Mouse (Mus musculus) induced T-regulatory cell, adult 2 months (primary cell): ENCODE measurements around the gene Ube2z.

Experiments
- DNase-seq: peaks from one replicate; pipeline ENCODE4 v3.0.0-alpha.2; 2012; ENCODE audit warnings: low read depth

The Ube2z gene

DNA sequence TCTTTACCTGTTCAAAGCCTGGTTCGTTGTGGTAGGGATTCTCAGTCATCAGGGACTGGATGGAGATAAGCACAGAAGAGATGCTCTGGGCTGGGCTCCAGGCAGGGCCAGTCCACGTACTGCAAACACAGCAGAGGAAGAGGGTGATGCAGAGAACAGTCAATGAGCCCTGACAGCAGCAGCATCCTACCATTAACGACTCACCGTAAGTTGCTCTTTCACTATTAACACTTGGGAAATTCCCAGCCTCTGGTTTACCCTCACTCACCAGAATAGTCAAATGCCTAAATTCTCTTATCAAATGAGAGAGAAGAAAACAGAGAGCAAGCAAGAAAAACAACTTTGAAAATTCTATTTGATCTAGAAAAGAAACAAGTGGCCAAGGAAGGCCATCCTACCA, 6.9 kb downstream of the Ube2z start:
- DNase-seq = peak; percentile 69

DNA sequence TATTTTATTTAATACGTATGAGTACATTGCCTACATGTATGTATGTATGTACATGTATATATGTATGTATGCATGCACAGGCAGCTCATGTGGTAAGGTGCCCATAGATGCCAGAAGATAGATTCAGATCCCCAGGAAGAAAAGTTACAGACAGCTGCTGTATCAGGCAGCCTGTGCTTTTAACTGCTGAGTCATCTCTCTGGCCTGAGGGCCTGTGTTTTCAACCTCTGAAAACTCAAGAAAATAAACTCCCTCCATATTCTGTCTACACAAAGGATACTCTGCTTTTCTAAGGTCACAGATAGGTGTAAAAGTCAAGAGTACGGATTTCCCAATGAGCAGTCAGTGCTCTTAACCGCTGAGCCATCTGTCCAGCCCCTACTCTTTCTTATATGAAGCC, 14.3 kb downstream of the Ube2z start:
- DNase-seq = no peak

DNA sequence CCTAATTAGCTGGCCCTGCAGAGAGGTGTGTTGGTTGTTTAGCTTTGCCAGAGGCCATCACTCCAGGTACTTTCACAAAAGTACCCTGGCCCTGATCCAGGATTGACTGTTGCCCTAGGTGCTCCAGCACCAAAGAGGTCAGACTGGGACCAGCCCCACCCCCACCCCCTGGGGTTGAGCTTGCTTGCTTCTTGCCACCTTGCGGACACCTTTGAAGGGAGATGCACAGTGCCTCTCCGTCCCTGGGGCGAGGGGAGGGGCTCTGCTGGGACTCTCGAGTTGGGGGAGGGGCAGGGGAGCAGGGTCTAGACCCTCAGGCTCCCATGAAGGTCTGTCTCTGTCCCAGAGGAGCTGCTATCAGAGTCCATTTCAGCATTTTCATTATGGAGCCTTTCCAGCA, 15.2 kb downstream of the Ube2z start:
- DNase-seq = no peak

DNA sequence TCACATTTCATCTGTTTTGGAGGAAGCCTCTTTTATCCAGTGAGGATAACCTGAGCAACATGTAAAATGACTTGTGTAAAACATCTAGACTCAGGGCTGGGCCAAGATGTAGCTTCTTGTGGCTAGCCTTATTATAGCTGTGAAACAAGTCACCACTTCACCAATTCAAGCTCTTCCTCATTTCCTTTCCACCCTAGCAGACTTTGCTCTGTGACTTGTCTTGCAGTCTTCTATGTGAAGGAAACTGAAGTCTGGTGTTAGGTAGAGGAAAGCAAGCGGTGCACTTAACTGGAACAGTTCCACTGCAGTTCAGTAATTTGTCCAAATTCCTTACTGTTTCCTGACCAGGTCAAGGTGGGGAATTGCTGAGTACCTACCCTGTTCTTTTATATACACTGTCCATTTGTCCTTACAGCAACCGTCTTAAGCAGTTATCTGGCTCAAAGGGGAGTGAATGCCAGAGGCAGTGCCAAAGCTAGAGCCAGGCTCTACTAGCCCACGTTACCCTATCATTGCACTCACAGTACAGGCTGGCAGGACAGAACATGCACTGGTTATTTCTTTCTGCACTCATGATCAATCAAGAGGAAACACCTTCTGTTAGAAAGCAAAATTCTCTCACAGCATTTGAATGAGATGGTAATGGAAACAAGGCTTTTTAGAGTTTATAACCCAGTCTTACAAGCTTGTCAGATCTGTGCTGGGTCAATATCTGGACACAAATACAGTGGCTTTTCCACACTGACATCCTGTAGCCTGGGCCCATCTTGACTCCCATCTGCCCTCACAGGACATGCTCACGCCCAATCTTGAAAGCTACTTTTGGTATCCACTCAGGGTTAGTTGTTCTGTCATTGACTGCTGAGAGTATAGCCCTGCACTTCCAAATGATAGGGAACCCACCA, 17.5 kb downstream of the Ube2z start:
- DNase-seq = no peak

DNA sequence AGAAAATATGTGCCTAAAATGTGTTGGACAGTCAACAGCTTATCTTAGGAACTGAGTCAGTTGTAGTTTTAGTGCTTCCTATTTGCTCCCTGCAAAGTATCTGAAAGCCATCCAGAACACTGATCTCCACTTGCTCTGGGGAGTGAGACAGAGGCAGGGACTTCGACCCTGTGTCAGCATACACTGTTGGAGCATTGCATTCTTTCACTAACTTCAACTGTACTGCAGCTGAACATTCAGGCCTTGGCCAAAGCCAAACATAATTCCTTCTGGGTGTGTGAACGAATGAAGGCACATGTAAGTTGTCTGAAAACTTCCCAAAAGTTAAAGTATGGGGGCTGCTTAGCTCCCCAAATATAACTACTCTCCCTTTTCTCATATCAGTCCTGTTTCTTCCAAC, 18.4 kb downstream of the Ube2z start:
- DNase-seq = no peak

DNA sequence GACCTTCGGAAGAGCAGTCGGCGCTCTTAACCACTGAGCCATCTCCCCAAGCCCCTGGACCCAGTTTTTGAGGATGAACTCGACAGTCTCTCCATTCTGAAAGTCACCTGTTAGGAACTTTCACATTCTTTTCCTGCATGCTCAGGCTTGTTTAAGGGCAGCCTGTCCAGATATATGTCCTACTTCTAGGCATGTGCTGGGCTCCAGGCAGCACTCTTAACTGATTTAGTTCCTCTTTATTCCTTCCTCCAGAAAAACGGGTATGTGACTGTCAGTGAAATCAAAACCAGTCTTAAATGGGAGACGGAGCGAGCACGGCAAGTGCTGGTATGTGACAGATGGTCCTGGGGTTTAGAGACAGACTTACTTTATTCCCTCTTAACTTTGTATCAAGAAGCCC, 19.2 kb downstream of the Ube2z start:
- DNase-seq = no peak

DNA sequence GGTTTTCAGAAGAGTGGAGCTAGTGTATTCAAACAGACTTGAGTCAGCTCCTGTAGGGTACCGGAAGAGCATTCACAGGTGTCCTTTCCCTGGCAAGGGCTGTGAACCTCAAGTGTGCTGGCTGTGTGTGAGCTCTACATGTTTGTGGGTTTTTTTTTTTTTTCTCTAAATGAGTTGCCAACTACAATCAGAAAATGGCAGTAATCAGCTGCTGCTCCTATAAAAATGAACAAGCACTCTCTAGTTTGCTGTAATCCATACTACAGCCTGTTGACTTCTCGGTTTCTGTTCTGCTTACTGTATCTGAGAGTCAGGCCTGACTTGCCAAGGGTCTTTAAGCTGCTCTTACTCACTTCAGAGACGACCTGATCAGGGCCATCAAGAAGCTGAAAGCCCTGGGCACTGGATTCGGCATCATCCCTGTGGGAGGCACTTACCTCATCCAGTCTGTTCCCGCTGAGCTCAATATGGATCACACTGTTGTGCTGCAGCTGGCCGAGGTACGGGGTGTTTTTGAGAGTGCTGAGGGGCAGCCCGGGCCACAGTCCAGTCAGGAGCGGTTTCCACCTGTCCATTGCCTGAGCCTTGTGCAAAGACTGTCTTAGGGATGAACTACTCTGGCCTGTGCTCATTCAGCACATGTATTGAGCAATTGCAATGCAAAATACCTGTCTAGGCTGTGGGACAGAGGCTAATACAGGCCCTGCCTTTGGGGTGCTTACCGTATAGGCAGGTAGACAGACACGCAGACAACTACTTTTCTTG, 20.2 kb downstream of the Ube2z start:
- DNase-seq = no peak

DNA sequence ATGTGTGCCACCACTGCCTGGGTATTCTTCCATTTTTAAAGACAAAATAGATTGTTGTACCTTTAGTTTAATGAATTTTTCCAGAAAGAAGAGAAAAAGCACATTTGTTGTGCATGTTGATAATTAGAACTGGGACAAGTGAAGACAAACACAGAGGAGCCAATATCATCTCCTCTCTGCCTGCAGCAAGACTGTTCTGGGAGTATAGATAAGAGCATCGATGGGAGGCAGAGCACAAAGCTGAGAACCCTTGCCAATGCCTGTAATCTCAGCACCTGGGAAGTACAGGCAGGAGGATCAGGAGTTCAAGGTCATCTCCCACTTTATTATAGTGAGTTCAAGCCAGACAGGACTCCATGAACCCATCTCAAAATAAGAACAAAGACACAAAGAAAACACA, 26.6 kb downstream of the Ube2z start:
- DNase-seq = no peak

DNA sequence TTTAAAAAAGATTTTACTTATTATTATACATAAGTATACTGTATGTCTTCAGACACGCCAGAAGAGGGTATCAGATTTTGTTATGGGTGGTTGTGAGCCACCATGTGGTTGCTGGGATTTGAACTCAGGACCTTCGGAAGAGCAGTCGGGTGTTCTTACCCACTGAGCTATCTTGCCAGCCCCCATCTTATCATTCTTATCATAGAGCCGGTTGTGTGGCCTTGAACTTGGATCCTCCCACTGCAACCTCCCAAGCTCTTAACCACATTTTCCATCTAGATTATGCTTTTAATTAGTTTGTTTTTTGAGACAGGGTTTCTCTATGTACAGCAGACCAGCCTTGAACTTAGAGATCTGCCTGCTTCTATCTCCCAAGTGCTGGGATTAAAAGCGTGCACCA, 27.7 kb downstream of the Ube2z start:
- no peak for DNase-seq

DNA sequence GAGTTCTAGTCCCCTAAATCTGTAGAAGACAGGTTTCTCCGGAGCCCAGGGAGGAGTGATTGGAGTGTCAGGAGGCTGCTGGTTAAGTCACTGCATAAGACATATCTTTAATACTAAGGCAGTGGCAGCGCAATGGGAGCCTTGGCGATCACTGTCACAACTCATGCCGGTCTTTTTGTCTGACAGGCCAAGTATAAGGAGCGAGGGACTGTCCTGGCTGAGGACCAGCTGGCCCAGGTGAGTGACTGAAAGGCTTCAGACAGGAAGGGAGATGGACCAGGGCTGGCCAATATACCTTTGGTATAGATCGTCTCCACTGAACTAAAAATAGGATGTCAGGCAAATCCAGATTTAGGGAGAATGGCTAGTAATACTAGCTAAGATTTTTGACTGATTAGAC, 30.1 kb downstream of the Ube2z start:
- no peak for DNase-seq

DNA sequence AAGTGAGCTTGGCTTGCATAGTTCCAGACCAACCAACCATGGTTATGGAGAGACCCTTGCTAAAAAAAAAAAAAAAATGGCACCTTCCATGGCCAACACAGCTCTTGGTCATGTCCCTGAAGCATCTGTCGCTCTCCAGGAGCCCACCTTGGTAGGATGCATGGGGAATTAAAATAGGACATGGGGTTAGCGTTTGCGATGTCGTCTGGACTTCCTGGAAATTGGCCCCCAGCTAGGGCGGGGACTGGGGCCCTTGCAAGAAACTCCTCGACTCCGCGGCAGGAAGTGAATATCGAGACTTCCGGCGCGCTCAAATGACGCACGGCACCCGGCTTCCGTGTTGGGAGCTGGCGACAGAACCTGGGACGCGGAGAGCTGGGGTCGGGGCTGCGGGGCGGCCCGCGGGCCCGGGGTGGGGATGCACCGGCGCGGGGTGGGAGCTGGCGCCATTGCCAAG, 30.6 kb downstream of the Ube2z start, which contains the start of gene Snf8:
TSS of gene Snf8 (plus strand) at position 290 of the 457 bp plus-strand sequence.
- peak; percentile 96 for DNase-seq

DNA sequence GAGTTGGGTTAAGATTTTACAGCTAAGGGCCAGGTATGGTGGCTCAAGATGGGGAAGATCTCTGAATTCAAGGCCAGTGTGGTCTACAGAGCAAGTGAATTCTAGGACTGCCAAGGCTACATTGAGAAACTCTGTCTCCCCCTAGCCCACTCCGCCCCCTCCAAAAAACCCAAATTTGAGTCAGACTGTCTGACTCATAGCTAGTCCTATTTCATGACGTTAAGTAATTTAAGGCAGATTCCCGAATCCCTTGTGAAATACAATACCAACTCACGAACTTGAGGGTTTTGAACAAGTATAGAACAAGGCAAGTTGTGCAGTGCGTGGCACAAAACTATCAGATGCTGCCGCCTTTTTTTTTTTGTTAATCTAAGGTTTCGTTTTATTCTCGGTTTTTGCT, 31.1 kb downstream of the Ube2z start:
- no peak for DNase-seq

DNA sequence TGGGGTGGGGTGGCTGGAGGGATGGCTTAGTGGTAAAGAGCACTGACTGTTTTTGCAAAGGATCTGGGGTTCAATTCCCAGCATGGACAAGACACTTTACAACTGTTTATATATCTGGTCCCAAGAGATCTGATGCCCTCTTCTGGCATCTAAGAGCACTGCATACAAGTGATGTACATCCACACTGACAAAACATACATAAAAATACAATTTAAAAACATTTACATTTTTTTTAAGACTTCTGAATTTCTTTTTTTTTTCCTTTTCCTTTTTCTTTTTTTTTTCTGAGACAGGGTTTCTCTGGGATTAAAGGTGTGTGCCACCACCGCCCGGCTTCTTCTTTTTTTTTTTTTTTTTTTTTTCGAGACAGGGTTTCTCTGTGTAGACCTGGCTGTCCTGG, 31.9 kb downstream of the Ube2z start:
- DNase-seq = peak; percentile 40

DNA sequence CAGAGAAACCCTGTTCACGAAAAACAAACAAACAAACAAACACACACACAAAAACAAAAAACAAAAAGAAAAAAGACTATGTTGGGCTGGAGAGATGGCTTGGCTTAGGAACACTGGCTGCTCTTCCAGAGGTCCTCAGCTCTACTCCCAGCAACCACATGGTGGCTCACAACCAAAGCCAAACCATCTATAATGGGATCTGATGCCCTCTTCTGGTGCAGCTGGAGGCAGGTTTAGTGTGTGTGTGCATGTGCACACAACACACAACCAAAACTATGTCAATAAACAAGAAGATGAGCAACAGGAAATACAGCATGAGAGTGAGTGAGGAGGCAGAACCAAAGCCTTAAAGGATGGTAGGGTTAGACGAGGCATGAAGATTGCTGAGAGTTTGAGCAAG, 33.5 kb downstream of the Ube2z start:
- no peak for DNase-seq

DNA sequence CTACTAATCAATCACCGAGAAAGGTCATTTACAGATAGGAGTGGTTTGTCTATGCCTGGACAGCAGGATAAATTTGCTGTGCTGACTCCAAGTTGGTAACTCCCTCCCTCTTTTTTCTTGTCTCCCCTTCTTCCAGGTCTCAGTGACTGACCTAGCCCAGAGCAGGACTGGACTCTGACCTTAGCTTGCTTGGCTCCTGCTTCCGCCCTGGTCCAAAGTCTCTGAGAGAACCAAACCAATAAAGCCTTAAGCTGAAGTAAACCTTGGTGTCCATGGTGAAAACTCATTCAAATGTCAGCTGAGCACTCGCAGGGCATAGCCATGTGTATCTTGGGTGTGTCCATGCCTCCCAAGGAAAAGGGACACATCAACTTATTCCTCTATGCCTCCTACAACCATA, 34.6 kb downstream of the Ube2z start:
- no peak for DNase-seq

DNA sequence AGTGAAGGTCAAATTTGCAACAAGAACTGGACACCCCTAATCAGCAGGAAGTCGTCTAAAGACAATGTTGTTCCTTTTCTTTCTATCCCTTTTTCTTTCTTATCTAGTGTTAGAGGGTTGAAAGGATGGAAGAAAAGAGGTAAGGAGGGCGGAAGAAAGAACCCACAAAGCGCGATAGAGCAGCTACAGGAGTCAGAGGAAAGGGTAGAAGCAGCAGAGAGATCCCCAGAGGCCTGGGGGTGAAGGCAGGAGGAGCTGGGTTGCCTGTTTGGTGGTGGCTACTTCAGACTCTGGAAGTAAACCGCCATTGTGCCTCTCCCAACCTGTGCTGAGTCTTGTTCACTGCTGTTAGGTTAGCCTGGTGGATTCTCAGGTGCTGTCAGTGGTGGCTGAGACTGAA, 37.1 kb downstream of the Ube2z start:
- no peak for DNase-seq

DNA sequence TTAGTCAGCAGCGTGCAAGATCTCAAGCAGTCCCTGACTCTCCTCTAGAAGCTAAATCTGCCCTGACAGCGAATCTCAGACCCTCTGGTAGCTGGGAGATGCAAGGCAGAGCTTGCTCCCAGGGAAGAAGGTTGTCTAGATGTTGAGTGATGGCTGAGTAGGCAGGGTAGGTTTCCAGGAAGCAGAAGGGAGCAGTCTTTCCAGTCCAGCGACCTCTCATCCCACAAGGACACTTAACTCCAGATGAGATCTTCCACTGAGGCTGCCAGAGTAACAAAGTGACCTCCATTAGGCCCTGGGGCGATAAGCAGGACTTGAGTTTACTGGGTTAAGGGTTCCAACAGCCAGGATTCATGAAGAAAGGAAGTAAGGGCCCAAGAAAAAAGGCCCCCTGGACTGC, 44.6 kb downstream of the Ube2z start:
- DNase-seq = no peak

DNA sequence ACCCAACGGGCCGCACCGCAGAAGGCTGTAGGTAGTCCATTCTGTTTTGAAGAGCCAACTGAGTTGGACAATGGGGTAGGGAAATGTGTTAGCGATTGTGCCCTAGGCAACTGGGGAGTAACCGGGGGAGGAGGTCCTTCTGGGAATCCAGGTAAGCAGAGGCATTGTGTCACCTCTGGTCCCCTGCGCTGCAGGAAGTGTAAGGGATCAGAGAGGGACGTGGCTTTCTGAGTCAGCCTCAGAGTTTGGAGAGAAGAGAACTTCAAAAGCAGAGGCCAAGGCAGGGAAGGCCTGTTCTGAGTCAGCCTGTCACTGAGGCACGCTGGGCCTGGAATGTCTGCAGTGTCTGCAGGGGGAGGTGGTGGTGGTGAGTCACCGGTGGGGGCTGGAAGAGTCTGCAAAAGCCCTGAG, 47.2 kb downstream of the Ube2z start:
- no peak for DNase-seq

DNA sequence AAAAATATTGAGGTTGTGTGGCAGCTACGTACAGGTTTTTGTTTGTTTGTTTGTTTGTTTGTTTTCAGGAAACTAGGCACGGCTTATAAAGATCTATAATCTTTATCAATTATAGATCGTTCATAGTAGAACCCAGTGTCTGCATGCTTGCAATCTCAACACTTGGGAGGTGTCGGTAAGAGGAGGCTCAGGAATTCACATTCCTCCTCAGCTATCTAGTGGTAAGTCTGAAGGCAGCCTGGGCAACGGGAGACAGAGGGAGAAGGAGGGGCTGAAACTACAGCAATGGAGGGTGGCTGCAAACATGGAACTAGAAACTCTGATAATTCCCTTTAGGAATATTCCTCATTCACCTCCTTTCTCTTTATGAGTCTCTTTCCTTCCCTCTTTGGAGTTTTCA, 49.8 kb downstream of the Ube2z start:
- DNase-seq = no peak

DNA sequence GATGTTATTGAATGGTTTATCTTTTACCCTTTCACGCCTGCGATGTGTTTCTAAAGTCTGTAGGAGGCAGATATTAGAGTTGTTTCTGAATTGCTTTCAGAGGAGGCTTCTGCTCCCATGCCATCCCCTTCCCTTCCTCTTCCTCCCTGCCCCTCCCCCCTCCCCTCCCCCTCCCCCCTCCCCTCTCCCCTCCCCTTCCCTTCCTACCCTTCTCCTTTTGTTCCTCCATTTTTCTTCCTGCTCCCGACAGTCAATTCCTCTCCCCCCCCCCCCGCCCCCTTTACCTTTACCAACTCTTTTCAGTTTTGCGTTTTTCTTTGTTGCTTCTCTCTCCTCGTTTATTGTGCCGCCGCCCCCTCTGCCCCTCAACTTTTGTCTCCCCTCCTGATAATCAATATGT, 53.2 kb downstream of the Ube2z start:
- DNase-seq = no peak

DNA sequence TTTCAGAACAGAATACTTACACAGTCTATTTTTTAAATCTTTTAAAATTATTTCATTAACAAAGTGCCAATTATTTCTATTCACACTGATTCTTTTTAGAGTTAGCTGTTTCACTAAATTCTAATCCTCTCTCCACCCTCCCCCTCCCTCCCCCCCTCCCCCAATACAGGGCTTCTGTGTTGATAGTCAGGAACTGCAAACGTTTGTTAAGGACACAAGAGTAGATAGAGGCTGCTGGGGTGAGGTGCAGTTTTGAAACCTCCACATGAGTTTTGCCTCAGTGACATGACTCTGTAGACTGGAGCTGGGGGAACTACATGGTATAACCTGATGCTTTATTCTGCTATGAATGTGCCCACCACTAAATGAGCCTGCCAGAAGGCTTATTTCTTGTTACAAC, 56.4 kb downstream of the Ube2z start:
- DNase-seq = peak; percentile 21

DNA sequence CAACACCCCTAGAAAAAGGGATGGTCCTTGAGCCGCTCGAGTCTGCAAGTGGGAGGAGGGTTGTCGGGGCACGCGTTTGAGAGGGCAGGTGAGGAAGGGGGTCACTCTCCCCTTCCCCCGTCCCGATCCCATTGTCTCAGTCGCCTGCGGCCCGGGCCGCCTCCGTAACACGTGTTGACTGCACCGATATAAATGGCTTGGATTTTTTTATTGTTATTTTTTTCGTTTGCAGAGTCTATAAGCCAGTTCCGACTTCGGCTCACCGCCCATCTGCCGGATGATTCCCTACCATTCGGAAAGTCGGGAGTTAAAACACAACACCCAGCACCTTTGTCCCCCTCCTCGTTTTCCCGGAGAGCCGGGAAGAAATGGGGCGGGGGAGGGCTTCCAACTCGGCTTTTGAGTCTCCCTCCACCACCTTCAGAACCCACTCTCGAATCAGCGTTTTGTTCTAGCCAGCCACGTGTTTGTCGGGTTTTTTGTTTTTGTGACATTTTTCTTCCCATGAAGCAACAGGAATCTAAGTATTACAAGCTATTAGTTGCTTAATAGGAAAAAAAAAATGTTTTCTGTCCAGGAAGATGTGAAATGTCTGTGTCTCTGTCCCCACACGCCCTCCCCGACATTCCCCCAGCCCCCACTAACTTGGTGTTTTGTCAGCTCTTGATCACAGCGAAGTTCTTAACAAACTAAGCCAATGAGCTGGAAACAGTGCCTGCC, 57.5 kb downstream of the Ube2z start:
- peak; percentile 41 for DNase-seq
